Comparison of ENCODE assay signal across 8 mouse cellular contexts in genomic region chr4:132515369-132516155, GRCm38 (mm10). TPM values are rescaled to one million over a fixed set of nuclear protein-coding genes. Genes with fewer than 3 reads are reported as not detected.
A peak's percentile ranks its signal among the peaks of the same experiment; 100 is the strongest.
DNase-seq lines count a peak whose midpoint lies in the region; ATAC-seq lines count a peak whose summit lies in the region.

No protein-coding gene starts in this region.

- H3K27ac ChIP-seq in heart, embryonic 13.5 days (replicated peaks) = peak overlapping the region; percentile 92
- peak overlapping the region; percentile 90 for H3K27ac ChIP-seq in liver, embryonic 12.5 days
- H3K27ac ChIP-seq in stomach, embryonic 15.5 days = peak overlapping the region; percentile 92

- H3K9me3 ChIP-seq in heart, embryonic 13.5 days = no peaks in the 10 kb centered on the region
- H3K9me3 ChIP-seq in liver, embryonic 12.5 days (replicated peaks) = no peaks in the 10 kb centered on the region
- H3K9me3 ChIP-seq in stomach, embryonic 15.5 days = no peaks in the 10 kb centered on the region

- peak overlapping the region; percentile 82 for H3K9ac ChIP-seq in heart, embryonic 13.5 days
- peak overlapping the region; percentile 73 for H3K9ac ChIP-seq in liver, embryonic 12.5 days
- no peak overlapping the region for H3K9ac ChIP-seq in stomach, embryonic 15.5 days

- 20% methylated on average over 22 of the region's 22 CpGs for WGBS in heart, embryonic 13.5 days
- WGBS in liver, embryonic 12.5 days (ENCODE audit: insufficient replicate concordance) = 21% methylated on average over 22 of the region's 22 CpGs
- WGBS in stomach, embryonic 15.5 days = 19% methylated on average over 22 of the region's 22 CpGs

- DNase-seq in CD4-positive helper T cell, adult 2 months (ENCODE audit: low read depth, low spot score) = peak; percentile 98
- peak; percentile 89 for DNase-seq in brain, embryonic 18.5 days (ENCODE audit: low read depth, low spot score)
- peak; percentile 95 for DNase-seq in kidney, postnatal 10 days
- peak; percentile 85 to 92 for DNase-seq in natural killer cell, adult 2 months (ENCODE audit: low spot score in 2 of 2)

- ATAC-seq in erythroid progenitor cell, adult 5-6 weeks (replicated peaks; ENCODE audit: low FRiP score, poor library complexity, severe bottlenecking) = peak; percentile 83
- peak; percentile 95 for ATAC-seq in heart, embryonic 13.5 days (ENCODE audit: extremely low read depth, insufficient number of reproducible peaks, low FRiP score, low TSS enrichment)
- ATAC-seq in liver, embryonic 12.5 days = peak; percentile 89
- ATAC-seq in stomach, embryonic 15.5 days (ENCODE audit: insufficient read depth, low FRiP score, low read depth) = peak; percentile 95

- H3K36me3 ChIP-seq in heart, embryonic 13.5 days = no peaks in the 10 kb centered on the region
- no peaks in the 10 kb centered on the region for H3K36me3 ChIP-seq in liver, embryonic 12.5 days
- no peaks in the 10 kb centered on the region for H3K36me3 ChIP-seq in stomach, embryonic 15.5 days

- peaks cover 22% of the 10 kb centered on the region for H3K4me1 ChIP-seq in heart, embryonic 13.5 days
- H3K4me1 ChIP-seq in liver, embryonic 12.5 days = peaks cover 65% of the 10 kb centered on the region
- H3K4me1 ChIP-seq in stomach, embryonic 15.5 days = peaks cover 4% of the 10 kb centered on the region; the same call in 1 of the 2 replicates

- peak overlapping the region; percentile 62 for H3K4me3 ChIP-seq in heart, embryonic 13.5 days
- peak overlapping the region; percentile 68 for H3K4me3 ChIP-seq in liver, embryonic 12.5 days
- H3K4me3 ChIP-seq in stomach, embryonic 15.5 days (replicated peaks) = peak overlapping the region; percentile 48

- H3K4me2 ChIP-seq in heart, embryonic 13.5 days = peak overlapping the region; percentile 93
- H3K4me2 ChIP-seq in liver, embryonic 12.5 days = peak overlapping the region; percentile 95
- peak overlapping the region; percentile 87 for H3K4me2 ChIP-seq in stomach, embryonic 15.5 days

- H3K27me3 ChIP-seq in heart, embryonic 13.5 days (replicated peaks) = no peaks in the 10 kb centered on the region
- no peaks in the 10 kb centered on the region for H3K27me3 ChIP-seq in liver, embryonic 12.5 days (replicated peaks)
- H3K27me3 ChIP-seq in stomach, embryonic 15.5 days (replicated peaks) = no peaks in the 10 kb centered on the region

RNA-seq across cellular contexts. Expression of gene Sesn2, which starts 5.3 kb away (rescaled TPM):
- total RNA-seq in erythroid progenitor cell, adult 5-6 weeks (2015; ENCODE audit: low replicate concordance) = 11.2 and 11.7 TPM in 2 replicates
- total RNA-seq in erythroid progenitor cell, adult 5-6 weeks (2017; ENCODE audit: low replicate concordance) = 7.8 and 10.9 TPM in 2 replicates
- polyA plus RNA-seq in heart, embryonic 13.5 days (2015; fragmentation: Nextera tagmentation; extraction: Ambion mirVana) = 7.3 and 8.4 TPM in 2 replicates
- 9.3 and 10.6 TPM in 2 replicates for polyA plus RNA-seq in liver, embryonic 12.5 days (2016; fragmentation: Nextera tagmentation; extraction: Ambion mirVana)
- polyA plus RNA-seq in stomach, embryonic 15.5 days (2015; fragmentation: Nextera tagmentation; extraction: Ambion mirVana) = 14.2 TPM in 2 replicates

RNA-seq across cellular contexts. Expression of gene Atpif1, which starts 17.9 kb away (rescaled TPM):
- 1,556 and 1,764 TPM in 2 replicates for total RNA-seq in erythroid progenitor cell, adult 5-6 weeks (2015; ENCODE audit: low replicate concordance)
- total RNA-seq in erythroid progenitor cell, adult 5-6 weeks (2017; ENCODE audit: low replicate concordance) = 3,478 and 4,268 TPM in 2 replicates
- 1,230 and 1,350 TPM in 2 replicates for polyA plus RNA-seq in heart, embryonic 13.5 days (2015; fragmentation: Nextera tagmentation; extraction: Ambion mirVana)
- polyA plus RNA-seq in liver, embryonic 12.5 days (2016; fragmentation: Nextera tagmentation; extraction: Ambion mirVana) = 2,000 and 2,061 TPM in 2 replicates
- polyA plus RNA-seq in stomach, embryonic 15.5 days (2015; fragmentation: Nextera tagmentation; extraction: Ambion mirVana) = 1,135 and 1,340 TPM in 2 replicates

RNA-seq across cellular contexts. Expression of gene Dnajc8, which starts 19.8 kb away (rescaled TPM):
- 107 and 129 TPM in 2 replicates for total RNA-seq in erythroid progenitor cell, adult 5-6 weeks (2015; ENCODE audit: low replicate concordance)
- 248 and 264 TPM in 2 replicates for total RNA-seq in erythroid progenitor cell, adult 5-6 weeks (2017; ENCODE audit: low replicate concordance)
- polyA plus RNA-seq in heart, embryonic 13.5 days (2015; fragmentation: Nextera tagmentation; extraction: Ambion mirVana) = 103 and 116 TPM in 2 replicates
- 143 and 148 TPM in 2 replicates for polyA plus RNA-seq in liver, embryonic 12.5 days (2016; fragmentation: Nextera tagmentation; extraction: Ambion mirVana)
- 140 and 147 TPM in 2 replicates for polyA plus RNA-seq in stomach, embryonic 15.5 days (2015; fragmentation: Nextera tagmentation; extraction: Ambion mirVana)

RNA-seq across cellular contexts. Expression of gene Ptafr, which starts 48.3 kb away (rescaled TPM):
- total RNA-seq in erythroid progenitor cell, adult 5-6 weeks (2015; ENCODE audit: low replicate concordance) = 2.9 and 3.8 TPM in 2 replicates
- 4.4 and 5.4 TPM in 2 replicates for total RNA-seq in erythroid progenitor cell, adult 5-6 weeks (2017; ENCODE audit: low replicate concordance)
- polyA plus RNA-seq in heart, embryonic 13.5 days (2015; fragmentation: Nextera tagmentation; extraction: Ambion mirVana) = 0.62 and 1.2 TPM in 2 replicates
- polyA plus RNA-seq in liver, embryonic 12.5 days (2016; fragmentation: Nextera tagmentation; extraction: Ambion mirVana) = 0.77 and 0.94 TPM in 2 replicates
- polyA plus RNA-seq in stomach, embryonic 15.5 days (2015; fragmentation: Nextera tagmentation; extraction: Ambion mirVana) = 1.5 and 1.7 TPM in 2 replicates

RNA-seq across cellular contexts. Expression of gene Med18, which starts 51.8 kb away (rescaled TPM):
- 10.5 and 12.2 TPM in 2 replicates for total RNA-seq in erythroid progenitor cell, adult 5-6 weeks (2015; ENCODE audit: low replicate concordance)
- total RNA-seq in erythroid progenitor cell, adult 5-6 weeks (2017; ENCODE audit: low replicate concordance) = 5.7 and 16.2 TPM in 2 replicates
- polyA plus RNA-seq in heart, embryonic 13.5 days (2015; fragmentation: Nextera tagmentation; extraction: Ambion mirVana) = 13.9 and 15.8 TPM in 2 replicates
- polyA plus RNA-seq in liver, embryonic 12.5 days (2016; fragmentation: Nextera tagmentation; extraction: Ambion mirVana) = 19.4 and 21.2 TPM in 2 replicates
- polyA plus RNA-seq in stomach, embryonic 15.5 days (2015; fragmentation: Nextera tagmentation; extraction: Ambion mirVana) = 22.0 and 23.4 TPM in 2 replicates

Comparison
In these comparisons a context has a peak if more than half of its experiments do, and no peak if none do; other contexts are left out.
1. Peak in every context shown above with its lines: DNase-seq, ATAC-seq, H3K4me3 ChIP-seq and H3K27ac ChIP-seq.